12 mouse cellular contexts compared by ENCODE assay signal in genomic region chr8:47172848-47173247, GRCm38 (mm10).
"Had no signal": no experiment of that assay in that cellular context is flagged by ENCODE, and none has a peak within 500 bp of the region (broad histone marks: within the 10 kb centered on the region; RNA-seq: fewer than 3 reads in every experiment).

No protein-coding gene starts in this region.

- ATAC-seq: liver, postnatal 0 days; midbrain, embryonic 13.5 days had no signal

- DNase-seq: kidney, postnatal 10 days; liver; liver, embryonic 13.5 days; liver, postnatal 0 days; lung, postnatal 14 days; thymus, postnatal 4 days had no signal

- H3K4me3 ChIP-seq: left cerebral cortex, adult 2 months; limb, embryonic 12.5 days; liver, embryonic 13.5 days; lung, embryonic 15.5 days; midbrain, embryonic 13.5 days; neural tube, embryonic 15.5 days had no signal

- H3K27ac ChIP-seq: left cerebral cortex, adult 2 months; limb, embryonic 12.5 days; liver, embryonic 13.5 days; lung, embryonic 15.5 days; macrophage; midbrain, embryonic 13.5 days; neural tube, embryonic 15.5 days had no signal
